Mouse (Mus musculus) B cell, adult 2 months (primary cell): ENCODE data around the gene Syt16.

Experiments used
- DNase-seq, 2 experiments: peaks; one replicate each; pipeline ENCODE4 v3.0.0; 2022

The Syt16 gene

GRCm38 (mm10) chr12:74109462-74110068 lies 112.1 kb downstream of the Syt16 start:
- no peak for DNase-seq

GRCm38 (mm10) chr12:74116825-74117224 lies 119.4 kb downstream of the Syt16 start:
- no peak for DNase-seq

- no peak for DNase-seq
These were observed 128.3 kb downstream of the Syt16 start for GRCm38 (mm10) chr12:74125796-74126195.

- DNase-seq: no peak
These were observed 130.8 kb downstream of the Syt16 start for GRCm38 (mm10) chr12:74128229-74128628.

GRCm38 (mm10) chr12:74131790-74132189 lies 134.3 kb downstream of the Syt16 start:
- no peak for DNase-seq

GRCm38 (mm10) chr12:74142147-74142546 lies 144.7 kb downstream of the Syt16 start:
- DNase-seq: no peak

- DNase-seq: no peak
These were observed 146.9 kb downstream of the Syt16 start for GRCm38 (mm10) chr12:74144385-74144784.

- DNase-seq: no peak
These were observed 163.3 kb downstream of the Syt16 start for GRCm38 (mm10) chr12:74160791-74161190.

- no peak for DNase-seq
These were observed 165.6 kb downstream of the Syt16 start for GRCm38 (mm10) chr12:74163080-74163479.

- no peak for DNase-seq
These were observed 173.8 kb downstream of the Syt16 start for GRCm38 (mm10) chr12:74171257-74171656.

- DNase-seq: no peak
These were observed 176.4 kb downstream of the Syt16 start for GRCm38 (mm10) chr12:74173902-74174301.

GRCm38 (mm10) chr12:74184596-74184995 lies 187.1 kb downstream of the Syt16 start:
- no peak for DNase-seq

- DNase-seq: no peak
These were observed 190.9 kb downstream of the Syt16 start for GRCm38 (mm10) chr12:74188243-74188785.

GRCm38 (mm10) chr12:74188815-74189214 lies 191.4 kb downstream of the Syt16 start:
- DNase-seq: no peak

GRCm38 (mm10) chr12:74189840-74190239 lies 192.4 kb downstream of the Syt16 start:
- no peak for DNase-seq

GRCm38 (mm10) chr12:74190297-74190696 lies 192.8 kb downstream of the Syt16 start:
- no peak for DNase-seq

- DNase-seq: no peak
These were observed 195.1 kb downstream of the Syt16 start for GRCm38 (mm10) chr12:74192552-74192951.

GRCm38 (mm10) chr12:74201410-74201809 lies 203.9 kb downstream of the Syt16 start:
- DNase-seq: no peak

GRCm38 (mm10) chr12:74202431-74203042 lies 205.1 kb downstream of the Syt16 start:
- no peak for DNase-seq

- DNase-seq: no peak
These were observed 214.7 kb downstream of the Syt16 start for GRCm38 (mm10) chr12:74212156-74212555.

- no peak for DNase-seq
These were observed 218.8 kb downstream of the Syt16 start for GRCm38 (mm10) chr12:74216103-74216728.

- no peak for DNase-seq
These were observed 222.4 kb downstream of the Syt16 start for GRCm38 (mm10) chr12:74219909-74220308.

GRCm38 (mm10) chr12:74220651-74221050 lies 223.2 kb downstream of the Syt16 start:
- DNase-seq: no peak

GRCm38 (mm10) chr12:74230808-74231207 lies 233.3 kb downstream of the Syt16 start:
- no peak for DNase-seq
